Mouse (Mus musculus): Measurements from ENCODE around the gene Pira2.
"Not testable (repeated sequence)": the region's sequence is repeated elsewhere in the genome, so short reads cannot be mapped to it uniquely, and the experiment has no call there.

Gene Pira2

GRCm38 (mm10) chr7:3844951-3845350, at the start of gene Pira2:
TSS of gene Pira2 (minus strand) at chr7:3845051.
- not testable (repeated sequence) for TF ChIP-seq GATA4 (IDR thresholded peaks at IDR 0.05; ENCODE audit: insufficient replicate concordance, low read length)

- TF ChIP-seq GATA4 (IDR thresholded peaks at IDR 0.05; ENCODE audit: insufficient replicate concordance, low read length), result not testable (repeated sequence)
Measured at GRCm38 (mm10) chr7:3825599-3825998, 19.3 kb downstream of the Pira2 start, which contains the start of gene Gm15448. TSS of gene Gm15448 (minus strand) at chr7:3825687.
